In the genomic region with DNA sequence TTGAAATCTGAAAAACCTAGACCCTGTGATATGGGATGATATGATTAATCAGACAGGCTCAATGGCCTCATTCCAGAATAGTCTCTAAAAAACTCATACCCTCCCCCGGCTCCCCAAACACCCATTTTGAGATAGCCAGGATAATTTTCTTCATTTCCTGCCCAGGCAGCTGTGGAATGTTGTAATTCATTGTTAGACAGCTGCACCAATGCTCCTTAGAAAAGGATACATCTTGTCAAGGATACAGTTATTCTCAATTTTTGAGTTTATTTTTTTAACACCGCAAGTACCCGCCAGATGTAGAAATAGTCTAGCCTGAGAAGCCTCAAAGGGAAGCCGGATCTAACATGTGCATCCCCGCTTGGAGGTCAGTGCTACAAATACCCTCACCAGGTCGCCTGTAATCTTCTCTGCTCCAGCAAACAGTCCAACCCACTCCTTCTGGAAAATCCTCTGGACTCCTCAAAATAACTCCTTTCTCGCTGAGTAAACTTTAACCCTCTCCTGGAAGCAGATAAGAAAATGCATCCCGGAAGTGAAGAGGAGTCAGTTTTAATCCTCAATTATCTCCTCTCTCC, we compare ENCODE assay signal across 17 mouse cellular contexts.
A peak's percentile ranks its signal among the peaks of the same experiment; 100 is the strongest.
DNase-seq lines count a peak whose midpoint lies in the region; ATAC-seq and TF ChIP-seq lines count a peak whose summit lies in the region.
"Had no signal": no experiment of that assay in that cellular context is flagged by ENCODE, and none has a peak within 500 bp of the region (broad histone marks: within the 10 kb centered on the region; RNA-seq: fewer than 3 reads in every experiment).

No protein-coding gene starts in this region.

- no peak for TF ChIP-seq POLR2A in limb, embryonic 14.5 days (IDR thresholded peaks at IDR 0.05; ENCODE audit: borderline replicate concordance, extremely low read depth, insufficient read depth, insufficient read length)

- WGBS in limb, embryonic 14.5 days = 63% methylated on average over 8 of the region's 8 CpGs
- WGBS in limb, embryonic 10.5 days = 78% methylated on average over 8 of the region's 8 CpGs
- 14% methylated on average over 8 of the region's 8 CpGs for WGBS in heart, postnatal 0 days

- no peaks in the 10 kb centered on the region for H3K9me3 ChIP-seq in limb, embryonic 14.5 days (ENCODE audit: control insufficient read depth, low read length)
- H3K9me3 ChIP-seq in limb, embryonic 10.5 days (replicated peaks) = no peaks in the 10 kb centered on the region
- H3K9me3 ChIP-seq in heart, postnatal 0 days (replicated peaks; ENCODE audit: control insufficient read depth, low read length) = no peaks in the 10 kb centered on the region
- H3K9me3 ChIP-seq: hindbrain, embryonic 12.5 days; limb, embryonic 15.5 days; lung, embryonic 15.5 days; megakaryocyte, embryonic 14.5 days had no signal

- no peak overlapping the region for H3K4me3 ChIP-seq in limb, embryonic 14.5 days (replicated peaks; ENCODE audit: low read length)
- H3K4me3 ChIP-seq in limb, embryonic 10.5 days = no peak overlapping the region
- no peak overlapping the region for H3K4me3 ChIP-seq in heart, postnatal 0 days (ENCODE audit: low read depth, low read length)
- H3K4me3 ChIP-seq: hindbrain, embryonic 12.5 days; limb, embryonic 15.5 days; lung, embryonic 15.5 days; megakaryocyte, embryonic 14.5 days had no signal

- H3K4me1 ChIP-seq in limb, embryonic 14.5 days (ENCODE audit: control insufficient read depth, insufficient read depth, low read length) = no peaks in the 10 kb centered on the region
- H3K4me1 ChIP-seq in limb, embryonic 10.5 days = peaks cover 6% of the 10 kb centered on the region; the same call in 1 of the 2 replicates
- peaks cover 22% of the 10 kb centered on the region; the same call in 1 of the 2 replicates for H3K4me1 ChIP-seq in heart, postnatal 0 days (ENCODE audit: control insufficient read depth, insufficient read depth)
- H3K4me1 ChIP-seq: hindbrain, embryonic 12.5 days; limb, embryonic 15.5 days had no signal

- no peak overlapping the region for H3K9ac ChIP-seq in limb, embryonic 14.5 days (ENCODE audit: low read depth, low read length, severe bottlenecking)
- H3K9ac ChIP-seq in heart, postnatal 0 days (replicated peaks; ENCODE audit: low read depth, low read length) = no peak overlapping the region; the same call in 1 of the 2 replicates
- H3K9ac ChIP-seq: hindbrain, embryonic 12.5 days; limb, embryonic 15.5 days; lung, embryonic 15.5 days had no signal

- no peak for TF ChIP-seq EP300 in heart, postnatal 0 days (IDR thresholded peaks at IDR 0.05; ENCODE audit: low read depth)

- ATAC-seq in frontal cortex, adult (ENCODE audit: low TSS enrichment) = peak; percentile 62
- no peak; the same call in 1 of the 2 replicates for ATAC-seq in limb, embryonic 14.5 days (ENCODE audit: low FRiP score, low read depth)
- ATAC-seq in heart, postnatal 0 days (ENCODE audit: insufficient read depth, low read depth) = peak; percentile 39; the same call in 1 of the 2 replicates
- ATAC-seq: intestine, embryonic 16.5 days had no signal

- DNase-seq in frontal cortex, postnatal 10 days (ENCODE audit: low spot score in 2 of 2) = no peak
- DNase-seq in limb, embryonic 14.5 days (ENCODE audit: low spot score) = peak; percentile 16
- no peak for DNase-seq in limb, embryonic 10.5 days (ENCODE audit: low spot score)
- DNase-seq in heart, postnatal 0 days (ENCODE audit: low spot score) = no peak
- DNase-seq in kidney, postnatal 36 days = peak; percentile 15 to 41
- no peak for DNase-seq in layer of hippocampus, adult 11-12 months (ENCODE audit: low spot score)
- no peak for DNase-seq in spleen, postnatal 4 days (ENCODE audit: low spot score in 2 of 2)
- DNase-seq: adrenal gland, postnatal 25 days; B cell, adult 2 months; cerebellum, postnatal 36 days; gastrocnemius, postnatal 25 days had no signal

- TF ChIP-seq CTCF in heart, postnatal 0 days (IDR thresholded peaks at IDR 0.05; ENCODE audit: low read depth) = no peak

- no peaks in the 10 kb centered on the region for H3K36me3 ChIP-seq in limb, embryonic 14.5 days (ENCODE audit: control insufficient read depth, insufficient read depth, low read length)
- H3K36me3 ChIP-seq in limb, embryonic 10.5 days = no peaks in the 10 kb centered on the region
- no peaks in the 10 kb centered on the region for H3K36me3 ChIP-seq in heart, postnatal 0 days (replicated peaks; ENCODE audit: control insufficient read depth, insufficient read depth, low read length)
- H3K36me3 ChIP-seq: hindbrain, embryonic 12.5 days; limb, embryonic 15.5 days; lung, embryonic 15.5 days had no signal

- no peaks in the 10 kb centered on the region for H3K27me3 ChIP-seq in limb, embryonic 14.5 days (ENCODE audit: control insufficient read depth, insufficient read depth, low read length)
- no peaks in the 10 kb centered on the region for H3K27me3 ChIP-seq in limb, embryonic 10.5 days (ENCODE audit: low read depth, poor library complexity, severe bottlenecking)
- H3K27me3 ChIP-seq in heart, postnatal 0 days (ENCODE audit: control insufficient read depth, insufficient read depth, low read length) = no peaks in the 10 kb centered on the region
- H3K27me3 ChIP-seq: hindbrain, embryonic 12.5 days; limb, embryonic 15.5 days; lung, embryonic 15.5 days had no signal

- no peak overlapping the region for H3K4me2 ChIP-seq in limb, embryonic 14.5 days (replicated peaks; ENCODE audit: low read depth, low read length, severe bottlenecking)
- H3K4me2 ChIP-seq in heart, postnatal 0 days (ENCODE audit: low read depth, low read length) = peak overlapping the region; percentile 21; the same call in 1 of the 2 replicates
- H3K4me2 ChIP-seq: hindbrain, embryonic 12.5 days; limb, embryonic 15.5 days; lung, embryonic 15.5 days had no signal

- no peak overlapping the region for H3K27ac ChIP-seq in limb, embryonic 14.5 days (replicated peaks; ENCODE audit: low read depth, low read length)
- no peak overlapping the region for H3K27ac ChIP-seq in limb, embryonic 10.5 days
- H3K27ac ChIP-seq in heart, postnatal 0 days (ENCODE audit: low read depth) = peak overlapping the region; percentile 55
- H3K27ac ChIP-seq: hindbrain, embryonic 12.5 days; limb, embryonic 15.5 days; lung, embryonic 15.5 days had no signal

Comparison
In these comparisons a context has a peak if more than half of its experiments do, and no peak if none do; other contexts are left out.
1. DNase-seq: peak in limb, embryonic 14.5 days (single experiment) and kidney, postnatal 36 days (2 of 2); none in frontal cortex, postnatal 10 days (0 of 2), limb, embryonic 10.5 days (single experiment), heart, postnatal 0 days (single experiment), layer of hippocampus, adult 11-12 months (single experiment) and spleen, postnatal 4 days (0 of 2).